28 mouse cellular contexts compared by ENCODE assay signal in the genomic region with DNA sequence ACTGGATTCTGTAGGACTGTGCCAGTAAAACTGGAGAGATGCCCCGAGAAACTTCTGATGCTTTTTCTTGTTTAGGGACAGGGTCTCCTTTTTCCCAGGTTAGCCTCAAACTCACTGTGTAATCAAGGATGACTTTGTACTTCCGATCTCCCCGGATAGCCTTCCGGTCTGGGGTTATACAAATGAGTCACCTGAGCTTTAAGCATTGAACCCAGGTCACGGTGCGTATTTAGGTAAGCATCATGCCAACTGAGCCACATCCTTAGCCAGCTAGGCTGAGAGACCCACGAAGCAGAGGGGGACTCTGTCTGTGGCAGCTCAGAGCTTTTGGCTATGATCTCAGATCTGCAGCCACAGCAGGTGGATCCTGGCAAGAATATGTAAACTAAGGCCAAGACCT.
"Had no signal": no experiment of that assay in that cellular context is flagged by ENCODE, and none has a peak within 500 bp of the region (broad histone marks: within the 10 kb centered on the region; RNA-seq: fewer than 3 reads in every experiment).

No protein-coding gene starts in this region.

- H3K9ac ChIP-seq: limb, embryonic 12.5 days; limb, embryonic 13.5 days; limb, embryonic 15.5 days; liver, embryonic 12.5 days; liver, embryonic 13.5 days; liver, embryonic 14.5 days; liver, embryonic 15.5 days; liver, postnatal 0 days; lung, embryonic 14.5 days; lung, embryonic 15.5 days; midbrain, embryonic 12.5 days; midbrain, embryonic 13.5 days; midbrain, embryonic 15.5 days; neural tube, embryonic 12.5 days had no signal

- H3K9me3 ChIP-seq: limb, embryonic 10.5 days; limb, embryonic 12.5 days; limb, embryonic 13.5 days; limb, embryonic 15.5 days; liver, embryonic 13.5 days; liver, embryonic 15.5 days; lung, embryonic 15.5 days; midbrain, embryonic 10.5 days; midbrain, embryonic 12.5 days; midbrain, embryonic 13.5 days; midbrain, embryonic 15.5 days; neural tube, embryonic 12.5 days had no signal

- DNase-seq: left cerebral cortex, postnatal 4 days; liver; liver, embryonic 13.5 days; liver, postnatal 0 days; lung, adult 18-20 months; lung, adult 2 months; lung, embryonic 14.5 days; lung, postnatal 10 days; lung, postnatal 14 days; lung, postnatal 36 days; lung, postnatal 4 days; midbrain, embryonic 14.5 days had no signal

- H3K27ac ChIP-seq: limb, embryonic 10.5 days; limb, embryonic 12.5 days; limb, embryonic 13.5 days; limb, embryonic 15.5 days; liver, embryonic 12.5 days; liver, embryonic 13.5 days; liver, embryonic 14.5 days; liver, embryonic 15.5 days; lung, embryonic 15.5 days; macrophage; midbrain, embryonic 10.5 days; midbrain, embryonic 12.5 days; midbrain, embryonic 13.5 days; midbrain, embryonic 15.5 days; neural tube, embryonic 12.5 days had no signal

- H3K4me3 ChIP-seq: limb, embryonic 10.5 days; limb, embryonic 12.5 days; limb, embryonic 13.5 days; limb, embryonic 15.5 days; liver, embryonic 12.5 days; liver, embryonic 13.5 days; liver, embryonic 15.5 days; lung, embryonic 15.5 days; megakaryocyte, embryonic 14.5 days; midbrain, embryonic 10.5 days; midbrain, embryonic 12.5 days; midbrain, embryonic 13.5 days; midbrain, embryonic 15.5 days; myocyte; neural tube, embryonic 12.5 days had no signal

- H3K27me3 ChIP-seq: limb, embryonic 12.5 days; limb, embryonic 13.5 days; limb, embryonic 15.5 days; liver, embryonic 12.5 days; lung, embryonic 15.5 days; midbrain, embryonic 12.5 days; midbrain, embryonic 13.5 days; midbrain, embryonic 15.5 days; neural tube, embryonic 12.5 days had no signal

- H3K36me3 ChIP-seq: limb, embryonic 10.5 days; limb, embryonic 12.5 days; limb, embryonic 13.5 days; limb, embryonic 15.5 days; liver, embryonic 12.5 days; liver, embryonic 13.5 days; liver, embryonic 15.5 days; lung, embryonic 15.5 days; midbrain, embryonic 10.5 days; midbrain, embryonic 12.5 days; midbrain, embryonic 13.5 days; midbrain, embryonic 15.5 days; neural tube, embryonic 12.5 days had no signal

- H3K4me1 ChIP-seq: limb, embryonic 10.5 days; limb, embryonic 12.5 days; limb, embryonic 13.5 days; limb, embryonic 15.5 days; liver, embryonic 12.5 days; liver, embryonic 13.5 days; liver, embryonic 15.5 days; lung, embryonic 15.5 days; midbrain, embryonic 12.5 days; midbrain, embryonic 13.5 days; midbrain, embryonic 15.5 days; neural tube, embryonic 12.5 days had no signal
